Mouse (Mus musculus) olfactory bulb, adult 2 months (tissue): ENCODE measurements around the gene Lce1l.

Experiments
- CTCF ChIP-seq: fragments of 200-500 bp; IDR thresholded peaks from 2 replicates; pipeline ENCODE4 v1.5.1; 2012; ENCODE audit warnings: low read depth, mild to moderate bottlenecking, low read length, moderate library complexity; ENCODE audit not compliant: insufficient read depth
- POLR2A ChIP-seq: fragments of 200-500 bp; IDR thresholded peaks from 2 replicates; pipeline ENCODE4 v1.6.1; 2012; ENCODE audit warnings: mild to moderate bottlenecking, low read depth, low read length, moderate library complexity; ENCODE audit not compliant: insufficient read depth

DNA sequence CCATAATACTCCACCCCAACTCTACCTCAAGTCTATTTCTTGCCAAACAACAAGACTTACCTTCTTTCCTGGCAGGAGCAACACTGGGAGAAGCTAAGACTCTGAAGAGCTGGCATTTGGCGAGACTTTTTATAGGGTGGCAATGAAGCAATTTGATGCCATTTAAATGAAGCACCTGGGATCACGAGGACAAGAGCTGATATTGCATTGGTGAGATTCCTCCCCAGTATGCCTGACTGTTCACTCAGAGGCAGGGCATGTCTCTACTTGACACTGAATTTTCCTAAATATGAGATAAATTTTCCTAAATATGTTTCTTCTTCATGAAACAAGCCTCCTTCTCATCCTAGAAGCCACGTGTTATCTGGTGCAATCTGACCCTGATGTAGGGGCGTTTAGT lies 19.0 kb upstream of the Lce1l start, which contains the start of gene 2310050C09Rik:
- no peak for TF ChIP-seq CTCF
- TF ChIP-seq POLR2A, result no peak
